Mouse (Mus musculus): ENCODE results near the gene Abca5.

DNA sequence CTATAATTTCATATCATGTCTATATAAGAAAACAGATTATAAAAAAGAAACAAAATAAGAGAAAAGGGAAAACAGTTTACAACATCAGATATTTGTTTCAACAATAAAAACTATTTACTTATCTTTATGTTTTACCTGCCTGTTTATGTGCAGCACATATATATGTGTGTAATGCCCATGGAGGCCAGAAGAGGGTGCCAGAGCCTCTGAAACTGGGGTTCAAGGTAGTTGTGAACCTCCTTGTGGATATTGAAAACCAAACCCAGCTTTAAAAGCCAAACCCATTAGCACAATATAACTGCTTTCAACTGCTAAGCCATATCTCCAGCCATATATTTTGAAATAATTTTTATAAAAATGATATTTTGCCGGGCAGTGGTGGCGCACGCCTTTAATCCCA lies 27.5 kb upstream of the Abca5 start:
- TF ChIP-seq CTCF (IDR thresholded peaks at IDR 0.05) (peak; percentile 78), EP300 (IDR thresholded peaks at IDR 0.05) (no peak)

Data from lung, postnatal 0 days (tissue).